Mouse (Mus musculus) retina, adult 2 months (tissue): ENCODE measurements at regions not wholly inside any gene's neighbourhood (a gene's known extent, or its start where the extent isn't known, plus 50 kb on each side); places are given as distances from the start of the nearest gene placed in this dataset.

Experiments
- DNase-seq: peaks from one replicate; pipeline ENCODE4 v3.0.0-alpha.2; 2012; ENCODE audit warnings: low read depth, low spot score

DNA sequence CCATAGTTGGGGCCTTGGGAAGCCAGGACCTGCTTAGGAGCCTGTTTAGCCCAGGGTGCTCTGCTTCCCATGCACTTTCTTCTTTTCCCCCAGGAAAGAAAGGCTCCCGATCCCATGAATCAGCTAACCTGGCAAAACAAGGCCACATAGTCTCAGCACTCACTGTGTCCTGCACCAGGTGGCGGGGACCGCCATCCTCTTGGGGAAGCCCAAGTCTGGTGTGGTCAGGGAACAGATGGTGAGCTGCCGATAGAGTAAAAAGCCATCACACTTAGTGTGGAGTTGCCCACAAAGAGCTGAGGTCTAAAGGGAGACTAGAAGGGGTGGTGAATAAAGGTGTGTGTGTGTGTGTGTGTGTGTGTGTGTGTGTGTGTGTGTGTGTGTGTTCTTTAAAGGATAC lies 57.0 kb upstream of the Lrpap1 start:
- no peak for DNase-seq

DNA sequence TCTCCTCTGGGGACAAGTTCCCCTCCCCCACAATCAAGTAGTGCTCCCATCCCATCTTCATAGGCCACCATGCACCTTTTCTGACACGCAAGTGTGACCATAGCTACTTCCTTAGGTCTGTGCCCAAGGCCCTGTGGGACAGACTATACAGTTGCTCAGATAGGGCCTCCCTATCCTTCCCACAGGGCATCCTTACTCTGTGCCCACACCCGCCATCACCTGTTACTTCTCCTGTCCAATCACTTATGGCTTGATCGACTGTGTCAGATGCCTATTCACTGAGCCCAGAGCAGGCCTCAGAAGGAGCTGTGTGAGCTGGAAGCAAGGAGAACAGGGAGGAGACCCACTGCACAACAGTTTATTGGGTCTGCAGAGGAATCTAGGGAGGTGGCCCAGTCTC lies 56.6 kb upstream of the Lrpap1 start:
- no peak for DNase-seq

DNA sequence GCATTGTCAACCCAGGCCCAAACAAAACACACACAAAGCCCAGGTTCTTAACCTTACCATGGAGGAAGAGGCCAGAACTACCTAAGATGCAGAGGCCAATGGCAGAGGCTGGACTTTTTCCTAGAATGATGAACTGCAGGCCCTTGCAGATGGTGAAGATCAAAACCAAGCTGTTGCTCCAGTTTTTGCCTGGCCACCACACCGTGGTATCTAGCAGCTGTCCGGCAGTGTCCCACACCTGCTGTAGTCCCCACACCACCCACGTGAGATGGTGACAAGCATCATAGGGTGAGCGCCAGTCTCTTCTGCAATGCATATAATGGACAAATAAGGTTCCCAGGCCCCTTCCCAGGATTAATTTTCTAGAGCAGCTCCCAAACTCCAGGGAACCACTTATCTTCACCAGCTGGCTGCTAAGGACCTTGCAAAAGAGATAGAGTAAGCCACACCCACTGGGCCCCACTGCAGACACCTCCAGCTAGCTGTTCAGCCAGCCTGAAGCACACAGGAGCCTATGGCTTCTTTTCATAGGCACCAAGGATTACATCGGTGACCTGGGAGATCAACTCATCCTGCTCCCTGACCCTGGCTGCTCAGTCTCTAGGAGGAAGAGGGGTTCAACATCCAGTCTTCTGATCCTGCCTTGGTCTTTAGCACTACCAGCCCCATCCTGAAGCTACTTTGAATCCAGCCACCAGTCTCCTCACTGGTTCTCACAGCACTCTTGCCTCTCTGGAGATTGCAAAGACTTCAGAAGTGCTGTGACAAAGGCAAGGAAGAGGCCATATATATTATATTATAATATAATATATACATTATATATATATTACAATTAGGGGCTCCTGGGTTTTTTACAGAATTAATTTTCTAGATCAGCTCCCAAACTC lies 55.6 kb upstream of the Lrpap1 start:
- DNase-seq = no peak

DNA sequence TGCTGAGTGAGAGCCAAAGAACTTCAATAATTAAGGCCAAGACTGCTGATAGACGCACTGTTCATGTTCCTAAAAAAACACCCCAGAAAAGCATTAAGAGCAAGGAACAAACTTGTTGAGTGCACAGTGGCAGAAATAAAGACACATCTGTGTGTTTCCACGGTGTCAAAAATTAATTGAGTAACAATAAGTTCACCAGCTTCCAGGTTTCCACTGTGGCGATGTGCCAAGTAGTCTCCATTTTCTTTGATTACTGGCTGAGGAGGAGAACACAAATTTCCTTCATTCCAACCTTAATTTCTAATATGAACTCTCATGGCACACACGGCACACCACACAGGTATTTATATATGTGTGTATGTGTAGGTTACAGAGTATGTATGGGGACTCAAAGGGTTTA lies 54.3 kb upstream of the Lrpap1 start:
- DNase-seq = no peak

DNA sequence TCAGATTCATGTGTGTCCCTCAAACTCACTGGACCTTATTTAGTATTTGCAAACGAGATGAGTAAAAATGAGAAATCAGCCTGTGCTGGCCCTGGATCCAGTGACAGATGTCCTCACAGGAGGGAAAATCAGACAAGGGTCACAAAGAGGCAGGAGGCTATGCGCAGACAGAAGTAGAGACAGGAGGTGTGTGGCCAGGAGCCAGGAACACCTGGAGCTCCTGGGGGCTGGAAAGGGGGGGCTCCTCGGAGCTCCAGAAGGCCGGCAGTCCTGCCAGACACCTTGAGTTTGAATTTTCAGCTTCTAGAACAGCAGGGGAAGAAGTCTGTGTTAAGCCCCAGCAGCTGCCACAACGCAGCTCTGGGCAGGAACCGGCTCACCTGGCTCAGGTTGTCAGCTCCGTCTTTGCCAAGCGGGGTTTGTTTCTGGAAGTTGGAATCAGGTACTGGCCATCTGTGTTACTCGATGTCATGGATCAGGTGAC lies 53.7 kb upstream of the Lrpap1 start:
- no peak for DNase-seq

DNA sequence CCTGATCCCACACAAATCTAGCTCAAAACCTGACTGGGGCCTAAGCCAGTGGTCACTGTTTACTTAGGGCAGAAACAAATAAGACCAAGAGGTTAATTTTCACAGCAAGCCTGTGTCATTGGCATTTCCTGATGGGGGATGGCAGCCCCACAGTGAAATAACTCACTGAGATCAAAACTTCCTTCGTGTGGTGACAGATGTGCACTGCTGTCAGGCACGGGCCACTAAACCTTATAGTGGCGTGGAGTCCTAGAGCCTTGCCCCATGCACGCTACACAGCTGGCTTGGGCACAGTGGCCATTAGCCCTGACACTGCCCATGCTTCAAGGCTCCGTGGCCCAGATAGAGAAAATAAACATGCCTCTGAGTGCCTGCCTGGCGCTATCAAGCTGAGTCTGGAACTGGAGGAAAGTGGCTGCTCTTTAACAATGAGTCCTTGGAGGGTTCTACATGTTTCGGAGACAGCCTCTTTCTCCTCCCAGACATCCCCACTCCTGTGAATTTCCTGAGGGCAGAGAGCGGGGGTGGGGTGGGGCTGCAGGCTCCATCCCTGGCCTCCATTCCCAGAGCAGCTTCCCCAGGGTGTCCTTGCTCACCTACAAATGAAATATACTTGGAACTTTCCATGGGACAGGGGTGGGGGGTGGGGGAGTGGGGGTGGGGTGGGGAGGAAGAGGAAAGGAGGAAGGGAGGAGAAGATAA lies 52.9 kb upstream of the Lrpap1 start:
- no peak for DNase-seq

DNA sequence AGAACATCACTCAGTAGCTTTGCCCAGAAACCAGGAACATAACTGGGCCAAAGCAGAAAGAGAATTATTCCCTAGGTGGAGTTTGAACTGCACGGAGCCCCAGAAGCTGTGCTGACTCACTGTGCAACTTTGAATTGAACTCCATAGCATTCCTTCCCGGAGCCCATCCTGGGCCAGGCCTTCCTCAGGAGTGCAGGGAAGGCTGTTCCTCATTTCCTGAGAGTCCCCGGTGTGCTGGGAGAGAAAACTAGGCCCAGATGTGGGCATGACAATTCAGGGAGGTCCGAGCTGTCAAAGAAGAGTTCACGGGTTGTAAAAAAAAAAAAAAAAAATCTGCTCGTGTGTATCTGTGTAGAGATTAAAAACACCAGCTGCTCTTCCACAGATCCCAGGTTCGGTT lies 50.8 kb upstream of the Lrpap1 start:
- DNase-seq = no peak

DNA sequence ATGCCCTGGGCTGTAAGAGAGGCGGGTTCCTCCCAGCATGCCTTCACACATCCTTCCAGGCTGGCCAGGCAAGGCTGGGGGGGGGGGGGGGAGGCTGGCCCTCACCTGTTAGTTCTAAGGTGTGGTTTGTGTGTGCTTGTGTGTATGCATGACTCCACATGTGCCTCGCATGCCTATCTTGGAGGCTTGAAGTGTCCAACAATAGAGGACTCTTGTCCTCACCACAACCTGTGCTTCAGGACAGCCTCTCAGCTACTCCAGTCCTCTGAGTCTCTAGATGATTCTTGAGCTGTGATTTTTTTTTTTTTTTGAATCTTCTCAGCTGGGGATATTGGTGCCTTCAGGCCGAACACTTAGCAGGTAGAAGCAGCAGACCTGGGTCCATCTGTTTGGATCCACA lies 50.2 kb upstream of the Lrpap1 start:
- DNase-seq = no peak
